Mouse (Mus musculus) forebrain, embryonic 11.5 days (tissue): ENCODE results near the gene Plvap. TPM values are rescaled to one million over a fixed set of nuclear protein-coding genes. Genes with fewer than 3 reads are reported as not detected.
A peak's percentile ranks its signal among the peaks of the same experiment; 100 is the strongest.

ENCODE experiments used
- ATAC-seq: fragments of 200-750 bp; cut with Nextera tagmentation; replicated peaks from 2 replicates; pipeline ENCODE4 v1.8.0; 2017; ENCODE audit warnings: moderate TSS enrichment; ENCODE audit not compliant: low FRiP score
- DNase-seq: peaks from one replicate; pipeline ENCODE4 v3.0.0-alpha.2; 2017; ENCODE audit warnings: low spot score
- H3K27ac ChIP-seq: fragments of 300-500 bp; sonication (generic); 2 replicates; pipeline ENCODE4 v1.5.1; 2014; ENCODE audit warnings: low read depth, low read length
- H3K27me3 ChIP-seq: fragments of 300-500 bp; sonication (generic); 2 replicates; pipeline ENCODE4 v1.6.1; 2014; ENCODE audit warnings: mild to moderate bottlenecking, low read length, mixed read lengths; ENCODE audit not compliant: control insufficient read depth, insufficient read depth
- H3K36me3 ChIP-seq: fragments of 300-500 bp; sonication (generic); 2 replicates; pipeline ENCODE4 v1.6.1; 2014; ENCODE audit warnings: mild to moderate bottlenecking, low read length, moderate library complexity, mixed read lengths; ENCODE audit not compliant: control insufficient read depth, insufficient read depth
- H3K4me1 ChIP-seq: fragments of 300-500 bp; sonication (generic); replicated peaks from 2 replicates; pipeline ENCODE4 v1.6.1; 2014; ENCODE audit warnings: low read length, mixed read lengths; ENCODE audit not compliant: control insufficient read depth, insufficient read depth
- H3K4me2 ChIP-seq: fragments of 300-500 bp; sonication (generic); 2 replicates; pipeline ENCODE4 v1.6.1; 2014; ENCODE audit warnings: low read depth, mild to moderate bottlenecking, low read length, moderate library complexity, mixed read lengths; ENCODE audit not compliant: severe bottlenecking
- H3K4me3 ChIP-seq: fragments of 300-500 bp; sonication (generic); 2 replicates; pipeline ENCODE4 v1.5.1; 2014; ENCODE audit warnings: low read depth, low read length
- H3K9ac ChIP-seq: fragments of 300-500 bp; sonication (generic); 2 replicates; pipeline ENCODE4 v1.6.1; 2014; ENCODE audit warnings: low read length
- H3K9me3 ChIP-seq: fragments of 300-500 bp; sonication (generic); 2 replicates; pipeline ENCODE4 v1.6.1; 2016; ENCODE audit warnings: low read length, mixed read lengths; ENCODE audit not compliant: control insufficient read depth
- WGBS: fragments of 180-500 bp; shearing (Covaris S2); extraction: QIAGEN DNeasy Blood & Tissue Kit; methylation state at CpG from one replicate; pipeline ENCODE4 v1.1.7; 2014; 5-methylcytosine and 5-hydroxymethylcytosine counted together
- polyA plus RNA-seq: library from polyadenylated mRNA; unstranded; fragments of >200 nt; fragmentation: Nextera tagmentation; extraction: Ambion mirVana; gene quantifications from 2 replicates; pipeline ENCODE4 v1.2.1, GENCODE M21; 2014

Gene Plvap
- polyA plus RNA-seq, 1 experiment from 2014 or later: 43.4 TPM

- Histone ChIP-seq H3K4me1 (peaks cover 6% of the 10 kb centered on the region; the same call in 1 of the 2 replicates), H3K4me3 (no peak overlapping the region), H3K27me3 (no peaks in the 10 kb centered on the region), H3K9me3 (no peaks in the 10 kb centered on the region), H3K36me3 (no peaks in the 10 kb centered on the region), H3K4me2 (no peak overlapping the region), H3K9ac (no peak overlapping the region), H3K27ac (0 out of 2 replicates have a peak overlapping the region, but pooled peaks have one; percentile 18)
- no peak for ATAC-seq
- 50% methylated on average over 15 of the region's 16 CpGs for WGBS
- DNase-seq: no peak
These were observed 12.5 kb downstream of the Plvap start for GRCm38 (mm10) chr8:71498816-71499690.

GRCm38 (mm10) chr8:71497881-71498501 lies 13.6 kb downstream of the Plvap start:
- Histone ChIP-seq H3K36me3 (no peaks in the 10 kb centered on the region), H3K4me3 (no peak overlapping the region), H3K4me2 (no peak overlapping the region), H3K9me3 (no peaks in the 10 kb centered on the region), H3K27ac (0 out of 2 replicates have a peak overlapping the region, but pooled peaks have one; percentile 18), H3K9ac (no peak overlapping the region), H3K27me3 (no peaks in the 10 kb centered on the region), H3K4me1 (peaks cover 6% of the 10 kb centered on the region; the same call in 1 of the 2 replicates)
- WGBS: 29% methylated on average over 15 of the region's 15 CpGs
- DNase-seq (no peak), ATAC-seq (no peak)

DNA sequence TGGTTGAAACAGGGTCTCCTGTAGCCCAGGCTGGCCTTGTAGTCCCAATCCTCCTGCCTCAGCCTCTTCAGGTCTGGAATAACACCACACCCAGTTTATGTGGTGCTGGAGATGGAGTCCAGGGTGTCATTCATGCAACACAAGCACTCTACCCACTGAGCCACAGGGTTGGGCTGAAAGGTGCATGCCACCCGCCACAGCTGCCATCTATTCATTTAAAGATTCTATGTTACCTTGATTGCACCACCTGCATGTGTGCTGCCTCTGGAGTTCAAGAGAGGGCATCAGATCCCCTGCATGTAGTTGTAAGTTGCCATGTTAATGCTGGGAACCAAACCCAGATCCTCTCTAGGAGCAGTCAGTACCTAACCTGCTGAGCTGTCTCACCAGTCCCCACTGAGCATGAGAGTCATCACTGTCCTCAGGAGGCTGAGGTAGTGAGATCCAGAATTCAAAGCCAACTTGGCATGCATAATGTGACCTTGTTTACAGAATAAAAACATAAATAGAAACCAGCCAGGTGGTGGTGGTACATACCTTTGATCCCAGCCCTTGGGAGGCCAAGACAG lies 14.4 kb downstream of the Plvap start:
- no peak for ATAC-seq
- 93% methylated on average over 1 of the region's 1 CpGs for WGBS
- H3K9ac ChIP-seq: no peak overlapping the region
- no peaks in the 10 kb centered on the region for H3K9me3 ChIP-seq
- peaks cover 6% of the 10 kb centered on the region; the same call in 1 of the 2 replicates for H3K4me1 ChIP-seq
- peaks cover 2% of the 10 kb centered on the region; the same call in 1 of the 2 replicates for H3K36me3 ChIP-seq
- H3K27me3 ChIP-seq: no peaks in the 10 kb centered on the region
- H3K4me3 ChIP-seq: no peak overlapping the region
- DNase-seq: no peak
- no peak overlapping the region for H3K27ac ChIP-seq
- H3K4me2 ChIP-seq: no peak overlapping the region

GRCm38 (mm10) chr8:71496481-71496880 lies 15.1 kb downstream of the Plvap start:
- no peak overlapping the region for H3K4me3 ChIP-seq
- no peak for DNase-seq
- H3K27me3 ChIP-seq: no peaks in the 10 kb centered on the region
- H3K9ac ChIP-seq: no peak overlapping the region
- peaks cover 2% of the 10 kb centered on the region; the same call in 1 of the 2 replicates for H3K36me3 ChIP-seq
- no peaks in the 10 kb centered on the region for H3K9me3 ChIP-seq
- 63% methylated on average over 11 of the region's 11 CpGs for WGBS
- no peak overlapping the region for H3K4me2 ChIP-seq
- H3K4me1 ChIP-seq: peaks cover 6% of the 10 kb centered on the region; the same call in 1 of the 2 replicates
- no peak for ATAC-seq
- no peak overlapping the region; the same call in 1 of the 2 replicates for H3K27ac ChIP-seq

GRCm38 (mm10) chr8:71495811-71496210 lies 15.7 kb downstream of the Plvap start:
- Histone ChIP-seq H3K27me3 (no peaks in the 10 kb centered on the region), H3K9me3 (no peaks in the 10 kb centered on the region), H3K27ac (no peak overlapping the region; the same call in 1 of the 2 replicates), H3K4me1 (peaks cover 6% of the 10 kb centered on the region; the same call in 1 of the 2 replicates), H3K9ac (no peak overlapping the region), H3K4me2 (no peak overlapping the region), H3K4me3 (no peak overlapping the region), H3K36me3 (peaks cover 2% of the 10 kb centered on the region; the same call in 1 of the 2 replicates)
- DNase-seq (no peak), ATAC-seq (no peak)
- 95% methylated on average over 5 of the region's 5 CpGs for WGBS

- WGBS: 31% methylated on average over 16 of the region's 16 CpGs
- Histone ChIP-seq H3K36me3 (peaks cover 2% of the 10 kb centered on the region; the same call in 1 of the 2 replicates), H3K27ac (no peak overlapping the region), H3K9me3 (no peaks in the 10 kb centered on the region), H3K4me3 (no peak overlapping the region), H3K4me2 (no peak overlapping the region), H3K9ac (no peak overlapping the region), H3K27me3 (no peaks in the 10 kb centered on the region), H3K4me1 (peaks cover 6% of the 10 kb centered on the region; the same call in 1 of the 2 replicates)
- ATAC-seq (peak; percentile 57), DNase-seq (peak; percentile 90)
These were observed 16.5 kb downstream of the Plvap start for GRCm38 (mm10) chr8:71495039-71495438.

DNA sequence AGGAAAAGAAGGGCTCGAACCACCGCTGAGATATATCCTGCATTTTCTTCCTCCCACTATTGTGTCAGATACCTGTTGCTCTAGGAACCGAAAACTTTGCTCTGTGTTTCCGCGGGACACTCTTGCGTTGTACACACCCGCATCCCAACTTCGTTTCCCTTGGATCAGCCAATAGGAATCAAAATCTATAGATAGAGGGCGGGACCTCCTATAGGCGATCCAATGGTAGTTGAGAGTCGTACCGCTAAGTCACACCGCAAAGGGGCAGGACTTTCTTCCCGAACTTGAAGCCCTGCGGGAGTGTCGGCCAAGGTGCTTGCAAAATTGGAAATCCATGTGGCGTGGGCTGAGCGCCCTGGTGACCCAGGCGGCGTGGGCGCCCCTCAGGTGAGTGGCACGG lies 23.1 kb downstream of the Plvap start:
- Histone ChIP-seq H3K9me3 (no peaks in the 10 kb centered on the region), H3K9ac (peak overlapping the region; percentile 76), H3K36me3 (peaks cover 2% of the 10 kb centered on the region; the same call in 1 of the 2 replicates), H3K27ac (peak overlapping the region; percentile 86; the same call in 1 of the 2 replicates), H3K4me2 (peak overlapping the region; percentile 100), H3K4me3 (peak overlapping the region; percentile 83), H3K27me3 (no peaks in the 10 kb centered on the region), H3K4me1 (peaks cover 14% of the 10 kb centered on the region)
- ATAC-seq (peak; percentile 84), DNase-seq (peak; percentile 92)
- under 1% methylated on average over 22 of the region's 22 CpGs for WGBS

DNA sequence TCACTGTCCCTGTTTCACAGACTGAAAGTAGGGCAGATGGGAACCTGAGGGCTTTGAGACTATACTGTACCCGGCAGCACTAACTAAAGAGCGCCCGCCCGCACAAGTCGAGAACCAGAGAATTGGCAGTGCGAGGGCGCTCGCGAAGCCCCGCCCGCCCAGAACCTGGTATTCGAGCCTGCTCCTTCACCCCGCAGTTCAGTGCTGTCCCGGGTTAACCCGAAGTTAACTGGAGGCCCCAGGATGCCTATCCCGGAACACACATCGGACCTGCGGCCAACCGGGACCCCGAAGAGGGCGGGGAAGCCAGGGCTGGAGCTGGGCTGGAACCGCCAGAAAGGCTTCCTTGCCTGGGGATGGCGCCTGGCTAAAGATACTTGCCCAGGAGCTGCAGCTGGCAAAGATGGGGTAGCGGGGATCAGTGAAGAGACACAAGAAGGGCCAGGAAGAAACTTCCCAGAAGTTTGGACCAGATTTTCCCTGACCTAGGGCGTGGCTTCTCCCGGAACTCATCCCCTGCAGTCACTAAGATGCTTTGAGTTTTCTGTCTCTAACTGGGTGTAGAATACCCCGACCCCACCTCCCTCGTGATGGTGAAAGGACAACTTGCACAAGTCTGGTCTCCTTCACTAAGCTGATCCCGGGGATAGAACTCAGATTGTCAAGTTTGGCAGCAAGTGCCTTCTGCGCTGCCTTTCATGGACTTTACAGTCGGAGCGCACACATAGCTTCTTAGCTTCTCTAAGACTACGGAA lies 23.7 kb downstream of the Plvap start, which contains the start of gene Gtpbp3:
Gtpbp3 (plus strand) TSS at position 413 of the 755 bp plus-strand sequence.
- Histone ChIP-seq H3K4me2 (peak within 1 kb of the TSS; percentile 100), H3K9ac (peak within 1 kb of the TSS; percentile 76), H3K4me1 (peaks cover 14% of the 10 kb centered on the region), H3K27me3 (no peaks in the 10 kb centered on the region), H3K27ac (peak within 1 kb of the TSS; percentile 86), H3K36me3 (peaks cover 2% of the 10 kb centered on the region; the same call in 1 of the 2 replicates), H3K4me3 (peak within 1 kb of the TSS; percentile 83), H3K9me3 (no peaks in the 10 kb centered on the region)
- peak; percentile 31 for ATAC-seq
- peak; percentile 88 for DNase-seq
- WGBS: under 1% methylated on average over 33 of the region's 33 CpGs
